Mouse (Mus musculus): ENCODE data around the gene Wwp2.

GRCm38 (mm10) chr8:107543714-107544113, 107.5 kb downstream of the Wwp2 start:
- TF ChIP-seq CTCF (IDR thresholded peaks at IDR 0.05; ENCODE audit: low read depth) (no peak), EP300 (optimal IDR thresholded peaks at IDR 0.05) (no peak)

Measured in stomach, postnatal 0 days (tissue).